Mouse (Mus musculus) bone marrow, adult 2 months (tissue): ENCODE measurements around the gene Thop1. TPM values are rescaled to one million over a fixed set of nuclear protein-coding genes. Genes with fewer than 3 reads are reported as not detected.
A peak's percentile ranks its signal among the peaks of the same experiment; 100 is the strongest.
"Not testable (repeated sequence)": the region's sequence is repeated elsewhere in the genome, so short reads cannot be mapped to it uniquely, and the experiment has no call there.

Source experiments
- H3K27ac ChIP-seq: fragments of 200-500 bp; 2 replicates; pipeline ENCODE4 v1.5.1; 2012; ENCODE audit warnings: low read depth, mild to moderate bottlenecking, control low read depth, inconsistent platforms, low read length; ENCODE audit not compliant: control insufficient read depth, poor library complexity, insufficient read depth
- H3K4me1 ChIP-seq: fragments of 200-500 bp; 2 replicates; pipeline ENCODE4 v1.6.1; 2011; ENCODE audit warnings: low read length; ENCODE audit not compliant: control insufficient read depth, insufficient read depth
- H3K4me3 ChIP-seq: fragments of 200-500 bp; replicated peaks from 2 replicates; pipeline ENCODE3; 2011; ENCODE audit warnings: mild to moderate bottlenecking, low read depth, low read length, control low read depth; ENCODE audit not compliant: control insufficient read depth
- CTCF ChIP-seq: fragments of 200-500 bp; IDR thresholded peaks from 2 replicates; pipeline ENCODE4 v1.5.1; 2011; ENCODE audit warnings: low read length, control low read depth; ENCODE audit not compliant: control insufficient read depth, insufficient read depth
- POLR2A ChIP-seq: fragments of 200-500 bp; IDR thresholded peaks from 2 replicates; pipeline ENCODE4 v1.6.1; 2011; ENCODE audit warnings: low read depth, mild to moderate bottlenecking, control low read depth, low read length, borderline replicate concordance; ENCODE audit not compliant: control insufficient read depth
- WGBS: fragments of 180-500 bp; shearing (Covaris S2); methylation state at CpG from one replicate; pipeline ENCODE4 v1.1.7; 2018; 5-methylcytosine and 5-hydroxymethylcytosine counted together
- polyA plus RNA-seq: library from polyadenylated mRNA; stranded (reverse); fragments of >200 nt; gene quantifications from 2 replicates; pipeline ENCODE4 v1.2.4, GENCODE M21; 2011; ENCODE audit warnings: low replicate concordance; ENCODE audit not compliant: missing spikeins, insufficient read depth, insufficient read length

Thop1 gene
- polyA plus RNA-seq, 1 experiment = 16.7 TPM

- Histone ChIP-seq H3K4me1 (no peaks in the 10 kb centered on the region), H3K4me3 (no peak overlapping the region), H3K27ac (no peak overlapping the region)
- 51% methylated on average over 4 of the region's 4 CpGs for WGBS
- TF ChIP-seq CTCF = no peak
These were observed 42.5 kb upstream of the Thop1 start for GRCm38 (mm10) chr10:81027331-81027730.

- no peak overlapping the region for H3K27ac ChIP-seq
- H3K4me1 ChIP-seq = no peaks in the 10 kb centered on the region
- TF ChIP-seq CTCF = no peak
- TF ChIP-seq POLR2A = no peak
- H3K4me3 ChIP-seq = no peak overlapping the region
These were observed 41.6 kb upstream of the Thop1 start for GRCm38 (mm10) chr10:81028219-81028618.

- H3K4me1 ChIP-seq = no peaks in the 10 kb centered on the region
- TF ChIP-seq POLR2A (no peak), CTCF (no peak)
- H3K4me3 ChIP-seq = no peak overlapping the region
- no peak overlapping the region for H3K27ac ChIP-seq
- 69% methylated on average over 10 of the region's 10 CpGs for WGBS
These were observed 40.8 kb upstream of the Thop1 start for GRCm38 (mm10) chr10:81029031-81029430.

- TF ChIP-seq CTCF (no peak), POLR2A (no peak)
- H3K4me3 ChIP-seq = no peak overlapping the region
- H3K4me1 ChIP-seq = no peaks in the 10 kb centered on the region; the same call in 1 of the 2 replicates
- H3K27ac ChIP-seq = no peak overlapping the region
- 88% methylated on average over 10 of the region's 10 CpGs for WGBS
These were observed 36.2 kb upstream of the Thop1 start for GRCm38 (mm10) chr10:81033586-81033985.

- WGBS = 71% methylated on average over 7 of the region's 7 CpGs
- Histone ChIP-seq H3K4me3 (no peak overlapping the region), H3K27ac (no peak overlapping the region), H3K4me1 (no peaks in the 10 kb centered on the region; the same call in 1 of the 2 replicates)
- TF ChIP-seq POLR2A (no peak), CTCF (no peak)
These were observed 33.6 kb upstream of the Thop1 start for GRCm38 (mm10) chr10:81036251-81036650.

GRCm38 (mm10) chr10:81036988-81037580, 32.8 kb upstream of the Thop1 start, which contains the start of gene Slc39a3:
Gene Slc39a3 (minus strand): TSS chr10:81037426.
- Histone ChIP-seq H3K27ac (peak within 1 kb of the TSS; percentile 69; the same call in 1 of the 2 replicates), H3K4me1 (no peaks in the 10 kb centered on the region; the same call in 1 of the 2 replicates), H3K4me3 (peak within 1 kb of the TSS; percentile 91)
- WGBS = under 1% methylated on average over 35 of the region's 35 CpGs
- no peak for TF ChIP-seq CTCF
- TF ChIP-seq POLR2A = peak; percentile 50; the same call in 1 of the 2 replicates

GRCm38 (mm10) chr10:81041458-81042175, 28.2 kb upstream of the Thop1 start:
- H3K4me1 ChIP-seq = no peaks in the 10 kb centered on the region; the same call in 1 of the 2 replicates
- 25% methylated on average over 13 of the region's 13 CpGs for WGBS
- H3K27ac ChIP-seq = no peak overlapping the region
- H3K4me3 ChIP-seq = no peak overlapping the region
- TF ChIP-seq POLR2A (no peak), CTCF (peak; percentile 84)

- 87% methylated on average over 14 of the region's 14 CpGs for WGBS
- not testable (repeated sequence) for H3K27ac ChIP-seq, H3K4me3 ChIP-seq, H3K4me1 ChIP-seq
These were observed 24.6 kb upstream of the Thop1 start for GRCm38 (mm10) chr10:81045246-81045645.

GRCm38 (mm10) chr10:81050645-81051044, 19.2 kb upstream of the Thop1 start:
- TF ChIP-seq CTCF (peak; percentile 41; the same call in 1 of the 2 replicates), POLR2A (no peak)
- Histone ChIP-seq H3K4me1 (no peaks in the 10 kb centered on the region; the same call in 1 of the 2 replicates), H3K4me3 (no peak overlapping the region), H3K27ac (no peak overlapping the region)
- 79% methylated on average over 4 of the region's 4 CpGs for WGBS
